Mouse (Mus musculus) heart, embryonic 16.5 days (tissue): ENCODE results near the gene Srsf7. TPM values are rescaled to one million over a fixed set of nuclear protein-coding genes. Genes with fewer than 3 reads are reported as not detected.
A peak's percentile ranks its signal among the peaks of the same experiment; 100 is the strongest.
"Not testable (repeated sequence)": the region's sequence is repeated elsewhere in the genome, so short reads cannot be mapped to it uniquely, and the experiment has no call there.

ENCODE experiments used
- ATAC-seq: fragments of 200-750 bp; cut with Nextera tagmentation; replicated peaks from 2 replicates; pipeline ENCODE4 v1.8.0; 2017; ENCODE audit warnings: moderate number of reproducible peaks; ENCODE audit not compliant: insufficient read depth, low FRiP score; ENCODE audit errors: extremely low read depth
- H3K27ac ChIP-seq: fragments of 300-500 bp; sonication (generic); 2 replicates; pipeline ENCODE4 v1.5.1; 2014; ENCODE audit warnings: mild to moderate bottlenecking, low read length, control low read depth, moderate library complexity
- H3K27me3 ChIP-seq: fragments of 300-500 bp; sonication (generic); 2 replicates; pipeline ENCODE4 v1.6.1; 2014; ENCODE audit warnings: low read length, mixed read lengths; ENCODE audit not compliant: control insufficient read depth, insufficient read depth
- H3K36me3 ChIP-seq: fragments of 300-500 bp; sonication (generic); 2 replicates; pipeline ENCODE4 v1.6.1; 2014; ENCODE audit not compliant: control insufficient read depth, insufficient read depth
- H3K4me1 ChIP-seq: fragments of 300-500 bp; sonication (generic); 2 replicates; pipeline ENCODE4 v1.6.1; 2014; ENCODE audit warnings: low read length, mixed read lengths; ENCODE audit not compliant: control insufficient read depth, insufficient read depth
- H3K4me2 ChIP-seq: fragments of 300-500 bp; sonication (generic); 2 replicates; pipeline ENCODE4 v1.6.1; 2014; ENCODE audit warnings: low read depth, mild to moderate bottlenecking, control low read depth, low read length
- H3K4me3 ChIP-seq: fragments of 300-500 bp; sonication (generic); 2 replicates; pipeline ENCODE4 v1.5.1; 2014; ENCODE audit warnings: mild to moderate bottlenecking, control low read depth, low read length
- H3K9ac ChIP-seq: fragments of 300-500 bp; sonication (generic); 2 replicates; pipeline ENCODE4 v1.6.1; 2014; ENCODE audit warnings: low read length, control low read depth
- H3K9me3 ChIP-seq: fragments of 300-500 bp; sonication (generic); replicated peaks from 2 replicates; pipeline ENCODE4 v1.6.1; 2016; ENCODE audit warnings: low read length; ENCODE audit not compliant: control insufficient read depth
- WGBS: fragments of 180-500 bp; shearing (Covaris S2); extraction: QIAGEN DNeasy Blood & Tissue Kit; methylation state at CpG from one replicate; pipeline ENCODE4 v1.1.7; 2014; 5-methylcytosine and 5-hydroxymethylcytosine counted together
- polyA plus RNA-seq: library from polyadenylated mRNA; unstranded; fragments of >200 nt; fragmentation: Nextera tagmentation; extraction: Ambion mirVana; gene quantifications from 2 replicates; pipeline ENCODE4 v1.2.1, GENCODE M21; 2015

Srsf7 gene
- polyA plus RNA-seq, 1 experiment from 2014 or later = 311 TPM

GRCm38 (mm10) chr17:80220131-80220530 lies 13.0 kb upstream of the Srsf7 start:
- H3K4me3 ChIP-seq = no peak overlapping the region
- no peak for ATAC-seq
- H3K27ac ChIP-seq = no peak overlapping the region
- H3K27me3 ChIP-seq = no peaks in the 10 kb centered on the region
- no peak overlapping the region for H3K9ac ChIP-seq
- WGBS = 45% methylated on average over 2 of the region's 2 CpGs
- H3K36me3 ChIP-seq = no peaks in the 10 kb centered on the region
- H3K9me3 ChIP-seq = no peaks in the 10 kb centered on the region
- no peak overlapping the region for H3K4me2 ChIP-seq
- peaks cover 6% of the 10 kb centered on the region for H3K4me1 ChIP-seq

DNA sequence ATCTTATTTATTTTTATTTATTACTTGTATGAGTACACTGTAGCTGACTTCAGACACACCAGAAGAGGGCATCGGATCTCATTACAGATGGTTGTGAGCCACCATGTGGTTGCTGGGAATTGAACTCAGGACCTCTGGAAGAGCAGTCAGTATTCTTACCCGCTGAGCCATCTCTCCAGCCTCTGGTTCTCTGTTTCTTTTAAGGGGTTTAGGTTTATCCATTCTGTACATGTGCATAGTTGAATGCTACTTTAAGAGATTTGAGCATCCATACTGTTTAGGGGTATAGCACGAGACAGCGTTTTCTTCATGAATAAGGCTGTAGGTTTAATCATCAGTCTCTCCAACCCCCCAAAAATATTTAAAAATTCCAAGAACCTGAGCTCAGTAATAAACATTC lies 6.9 kb upstream of the Srsf7 start:
- not testable (repeated sequence) for ATAC-seq, H3K36me3 ChIP-seq, H3K27ac ChIP-seq, H3K4me1 ChIP-seq, H3K9me3 ChIP-seq, H3K27me3 ChIP-seq, H3K4me3 ChIP-seq, H3K4me2 ChIP-seq, H3K9ac ChIP-seq
- 94% methylated on average over 4 of the region's 4 CpGs for WGBS

- no peaks in the 10 kb centered on the region for H3K9me3 ChIP-seq
- H3K27ac ChIP-seq = peak overlapping the region; percentile 99
- H3K9ac ChIP-seq = peak overlapping the region; percentile 99
- H3K4me1 ChIP-seq = peaks cover 10% of the 10 kb centered on the region
- peaks cover 25% of the 10 kb centered on the region for H3K36me3 ChIP-seq
- H3K4me3 ChIP-seq = peak overlapping the region; percentile 84
- no peaks in the 10 kb centered on the region for H3K27me3 ChIP-seq
- WGBS = under 1% methylated on average over 36 of the region's 36 CpGs
- peak overlapping the region; percentile 89 for H3K4me2 ChIP-seq
- peak; percentile 47 for ATAC-seq
These were observed 821 bp downstream of the Srsf7 start for GRCm38 (mm10) chr17:80206301-80206670.

DNA sequence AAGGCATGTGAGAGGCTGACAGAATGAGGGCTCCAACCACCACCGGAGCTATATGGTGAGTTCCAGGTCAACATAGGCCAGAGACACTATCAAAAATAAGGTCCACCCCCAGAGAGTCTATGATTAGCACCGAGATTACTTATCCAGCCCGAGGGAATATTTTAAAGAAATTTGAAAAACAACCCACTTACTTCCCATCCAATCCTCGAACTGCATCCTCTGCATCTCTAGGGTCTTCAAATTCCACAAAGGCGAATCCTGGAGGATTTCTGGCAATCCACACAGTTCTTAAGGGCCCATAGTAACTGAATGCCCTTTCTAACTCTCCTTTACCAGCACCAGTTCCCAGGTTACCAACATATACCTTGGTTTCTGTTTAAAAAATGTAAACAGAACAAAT lies 1.4 kb downstream of the Srsf7 start:
- H3K4me1 ChIP-seq = peaks cover 10% of the 10 kb centered on the region
- H3K9me3 ChIP-seq = no peaks in the 10 kb centered on the region
- no peak overlapping the region for H3K27ac ChIP-seq
- no peaks in the 10 kb centered on the region for H3K27me3 ChIP-seq
- peak overlapping the region; percentile 89 for H3K4me2 ChIP-seq
- H3K9ac ChIP-seq = peak overlapping the region; percentile 99
- 8% methylated on average over 5 of the region's 5 CpGs for WGBS
- peak overlapping the region; percentile 84 for H3K4me3 ChIP-seq
- no peak for ATAC-seq
- H3K36me3 ChIP-seq = peaks cover 28% of the 10 kb centered on the region

DNA sequence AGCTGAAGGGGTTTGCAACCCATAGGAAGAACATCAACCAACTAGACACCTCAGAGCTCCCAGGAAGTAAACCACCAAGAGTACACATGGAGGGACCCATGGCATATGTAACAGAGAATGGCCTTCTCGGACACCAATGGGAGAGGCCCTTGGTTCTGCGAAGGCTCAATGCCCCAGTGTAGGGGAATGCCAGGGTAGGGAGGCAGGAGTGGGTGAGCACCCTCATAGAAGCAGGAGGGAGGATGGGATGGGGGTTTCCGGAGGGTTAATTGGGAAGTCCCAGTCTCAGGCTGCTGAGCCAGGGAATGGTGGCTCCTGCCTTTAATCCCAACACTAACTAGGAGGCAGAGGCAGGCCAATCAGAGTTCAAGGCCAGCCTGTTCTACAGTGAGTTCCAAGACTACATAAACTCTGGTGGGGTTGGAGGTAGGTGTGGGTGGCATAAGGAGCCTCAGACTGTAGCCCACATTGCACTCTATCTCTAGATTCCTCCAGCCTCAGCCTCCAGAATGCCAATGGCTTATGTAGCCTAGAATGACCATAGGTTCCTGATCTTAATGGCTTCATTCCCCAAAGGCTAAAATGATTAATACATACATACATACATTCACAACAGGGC lies 7.8 kb downstream of the Srsf7 start:
- Histone ChIP-seq H3K27ac (no peak overlapping the region), H3K27me3 (no peaks in the 10 kb centered on the region), H3K4me1 (no peaks in the 10 kb centered on the region), H3K9ac (no peak overlapping the region), H3K4me3 (no peak overlapping the region), H3K36me3 (peaks cover 37% of the 10 kb centered on the region), H3K4me2 (no peak overlapping the region), H3K9me3 (no peaks in the 10 kb centered on the region)
- WGBS = 95% methylated on average over 3 of the region's 3 CpGs
- ATAC-seq = no peak

GRCm38 (mm10) chr17:80193075-80193474 lies 14.0 kb downstream of the Srsf7 start:
- WGBS = 60% methylated on average over 5 of the region's 5 CpGs
- no peak overlapping the region for H3K4me2 ChIP-seq

GRCm38 (mm10) chr17:80183615-80184014 lies 23.5 kb downstream of the Srsf7 start:
- Histone ChIP-seq H3K9me3 (no peaks in the 10 kb centered on the region), H3K27me3 (no peaks in the 10 kb centered on the region), H3K4me1 (no peaks in the 10 kb centered on the region), H3K27ac (no peak overlapping the region), H3K36me3 (no peaks in the 10 kb centered on the region), H3K9ac (no peak overlapping the region), H3K4me3 (no peak overlapping the region), H3K4me2 (no peak overlapping the region)
- ATAC-seq = no peak
- WGBS = 76% methylated on average over 10 of the region's 10 CpGs

More at GRCm38 (mm10) chr17:80193075-80193474, 14.0 kb downstream of the Srsf7 start:
- peaks cover 12% of the 10 kb centered on the region; the same call in 1 of the 2 replicates for H3K36me3 ChIP-seq
- H3K4me1 ChIP-seq = no peaks in the 10 kb centered on the region
- H3K9ac ChIP-seq = no peak overlapping the region
- no peaks in the 10 kb centered on the region for H3K9me3 ChIP-seq
- H3K4me3 ChIP-seq = no peak overlapping the region
- ATAC-seq = no peak
- H3K27me3 ChIP-seq = no peaks in the 10 kb centered on the region
- no peak overlapping the region for H3K27ac ChIP-seq

- Histone ChIP-seq H3K4me3 (no peak overlapping the region), H3K4me1 (no peaks in the 10 kb centered on the region), H3K27ac (no peak overlapping the region), H3K36me3 (no peaks in the 10 kb centered on the region), H3K4me2 (no peak overlapping the region), H3K27me3 (no peaks in the 10 kb centered on the region), H3K9me3 (no peaks in the 10 kb centered on the region), H3K9ac (no peak overlapping the region)
- no peak for ATAC-seq
These were observed 26.6 kb downstream of the Srsf7 start for GRCm38 (mm10) chr17:80180468-80180867.

DNA sequence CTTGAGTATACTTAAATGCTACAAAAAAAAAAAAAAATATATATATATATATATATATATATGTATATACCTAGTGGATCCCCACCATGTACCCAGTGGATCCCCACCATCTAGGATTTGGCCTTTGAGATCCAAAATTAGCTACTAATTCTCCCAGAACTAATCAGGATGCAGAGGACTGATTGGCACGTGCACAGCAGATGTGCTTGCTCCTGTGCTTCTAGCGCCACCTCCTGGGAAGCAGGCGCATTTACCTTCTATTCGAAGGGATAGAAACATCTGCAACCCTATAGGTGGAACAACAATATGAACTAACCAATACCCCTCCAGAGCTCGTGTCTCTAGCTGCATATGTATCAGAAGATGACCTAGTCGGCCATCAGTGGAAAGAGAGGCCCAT lies 27.1 kb downstream of the Srsf7 start:
- Histone ChIP-seq H3K4me2 (no peak overlapping the region), H3K27ac (no peak overlapping the region), H3K9ac (no peak overlapping the region), H3K4me1 (no peaks in the 10 kb centered on the region), H3K27me3 (no peaks in the 10 kb centered on the region), H3K36me3 (no peaks in the 10 kb centered on the region), H3K9me3 (no peaks in the 10 kb centered on the region), H3K4me3 (no peak overlapping the region)
- 1% methylated on average over 6 of the region's 6 CpGs for WGBS
- 0 out of 2 replicates have a peak, but pooled peaks have one; percentile 61 for ATAC-seq
